Mouse (Mus musculus) cerebellum, adult 9-10 months (tissue): ENCODE data around the gene Dctn5.

Source experiments
- DNase-seq: peaks from one replicate; pipeline ENCODE4 v3.0.0; 2022

The Dctn5 gene

DNA sequence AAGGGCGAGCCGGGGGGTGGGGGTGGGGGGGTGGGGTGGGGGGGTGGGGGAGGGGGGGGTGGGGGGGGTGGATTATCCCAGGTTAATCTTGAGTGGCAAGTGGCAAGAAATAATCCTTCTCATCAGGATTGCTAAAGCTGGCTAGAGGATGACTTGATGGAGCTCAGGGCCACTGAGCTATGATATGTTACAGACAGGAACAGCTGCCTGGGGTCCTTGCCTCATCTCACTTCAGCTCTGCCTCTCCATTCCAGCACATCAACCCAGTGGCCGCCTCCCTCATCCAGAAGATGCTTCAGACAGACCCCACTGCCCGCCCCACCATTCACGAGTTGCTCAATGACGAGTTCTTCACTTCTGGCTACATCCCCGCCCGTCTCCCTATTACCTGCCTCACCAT lies 30.9 kb downstream of the Dctn5 start:
- DNase-seq, result no peak

DNA sequence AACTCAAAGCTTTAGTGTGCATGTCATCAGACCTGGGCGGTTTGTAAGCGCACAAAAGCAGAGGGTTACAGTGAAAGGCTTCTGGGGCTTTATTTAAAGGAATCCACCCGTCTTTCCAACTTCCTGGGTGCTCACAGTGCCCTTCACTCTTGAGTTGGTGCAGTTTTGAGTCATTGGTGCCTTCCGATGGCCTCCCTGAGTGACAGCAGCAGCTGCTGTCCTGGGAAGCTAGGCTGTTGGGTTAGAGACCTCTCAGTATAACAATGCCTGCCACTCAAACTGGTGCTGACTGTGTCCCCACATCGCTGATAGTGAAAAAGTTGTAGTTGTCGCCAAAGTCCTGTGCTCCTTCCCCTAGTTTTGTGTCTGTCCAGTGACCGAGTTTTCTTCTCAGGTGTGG lies 34.4 kb downstream of the Dctn5 start:
- no peak for DNase-seq

DNA sequence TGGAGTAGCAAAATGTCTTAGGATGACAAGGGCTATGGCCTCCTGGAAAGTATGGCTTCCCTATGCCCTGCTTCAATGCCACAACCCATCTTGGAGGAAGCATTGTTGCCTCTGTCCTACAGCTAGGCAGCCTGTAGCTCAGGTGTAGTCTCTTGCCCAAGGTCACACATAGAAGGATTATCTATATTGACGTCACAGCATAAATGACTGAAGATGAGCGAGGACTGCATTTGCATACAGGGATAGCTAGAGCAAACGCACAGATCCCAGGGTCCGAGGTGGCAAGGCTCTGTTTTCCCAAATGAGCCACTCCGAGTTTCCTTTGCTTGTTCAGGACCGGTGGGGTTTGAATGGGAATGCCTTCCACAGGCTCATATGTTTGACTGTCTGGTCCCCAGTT lies 37.9 kb downstream of the Dctn5 start:
- no peak for DNase-seq

- DNase-seq, result no peak
Observed at GRCm38 (mm10) chr7:122171613-122172012, 38.8 kb downstream of the Dctn5 start.

- DNase-seq, result no peak
Observed at GRCm38 (mm10) chr7:122180720-122181119, 47.9 kb downstream of the Dctn5 start.

- DNase-seq, result no peak
Observed at GRCm38 (mm10) chr7:122184569-122184968, 51.7 kb downstream of the Dctn5 start.

DNA sequence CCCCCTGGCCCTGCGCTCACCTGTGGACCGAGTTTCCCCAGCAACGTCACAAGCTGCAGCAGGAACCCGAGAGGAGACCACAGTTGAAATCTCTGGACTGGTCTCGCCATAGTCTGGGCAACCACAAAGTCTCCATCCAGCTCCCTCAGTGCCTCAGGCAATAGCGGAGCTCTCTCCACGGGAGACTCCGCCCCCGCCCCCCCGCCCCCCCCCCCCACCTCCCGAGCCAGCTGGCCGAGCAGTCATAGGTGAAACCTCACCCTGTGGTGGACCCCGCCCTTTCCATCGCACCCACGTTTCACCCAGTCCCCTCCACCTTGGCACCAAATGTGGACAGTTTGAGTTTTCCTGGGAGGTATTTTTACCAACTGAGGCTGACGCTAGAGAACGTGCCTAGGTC lies 53.2 kb downstream of the Dctn5 start, which contains the start of gene Ern2:
Gene Ern2 (minus strand): TSS at position 165 of the 400 bp plus-strand sequence.
- DNase-seq, result no peak

- DNase-seq, result no peak
Observed at GRCm38 (mm10) chr7:122189484-122189883, 56.6 kb downstream of the Dctn5 start.

- DNase-seq, result no peak
Observed at GRCm38 (mm10) chr7:122191097-122191496, 58.3 kb downstream of the Dctn5 start.

DNA sequence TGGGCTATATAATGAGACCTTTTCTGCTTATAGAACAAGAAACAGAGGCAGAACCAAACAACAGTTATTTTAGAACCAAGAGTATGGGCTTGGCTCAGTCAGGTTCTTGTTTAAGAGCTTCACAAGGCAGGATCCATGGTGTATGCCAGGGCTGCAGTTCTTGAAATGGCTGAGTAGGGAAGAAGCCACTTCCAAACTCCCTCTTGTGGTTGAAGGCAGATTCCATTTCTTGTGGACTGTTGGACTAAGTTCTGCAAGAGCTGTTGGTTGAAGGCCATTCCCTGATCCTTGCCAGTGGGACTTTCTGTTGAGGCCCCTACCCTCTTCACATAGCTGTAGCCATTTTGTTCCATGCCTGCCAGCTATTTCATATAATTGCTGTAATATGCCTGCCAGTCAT lies 61.1 kb downstream of the Dctn5 start:
- no peak for DNase-seq

DNA sequence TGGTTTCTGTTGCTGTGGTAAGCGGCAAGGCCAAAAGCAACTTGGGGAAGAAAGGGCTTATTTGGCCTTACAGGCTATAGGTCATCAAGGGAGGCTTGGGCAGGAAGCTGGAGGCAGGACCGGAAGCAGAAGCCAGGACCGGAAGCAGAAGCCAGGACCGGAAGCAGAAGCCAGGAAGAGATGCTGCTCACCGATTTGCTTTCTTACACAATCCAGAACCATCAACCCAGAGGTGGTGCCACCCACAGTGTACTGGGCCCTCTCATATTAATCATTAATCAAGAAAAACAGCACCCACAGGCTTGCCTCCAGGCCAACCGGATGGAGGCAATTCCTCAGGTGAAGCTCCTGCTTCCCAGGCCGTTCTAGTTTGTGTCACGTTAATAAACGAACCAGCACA lies 63.9 kb downstream of the Dctn5 start:
- no peak for DNase-seq

GRCm38 (mm10) chr7:122197306-122197705 lies 64.5 kb downstream of the Dctn5 start:
- peak; percentile 48 for DNase-seq
